Mouse (Mus musculus): ENCODE results near the gene Grn. TPM values are rescaled to one million over a fixed set of nuclear protein-coding genes. Genes with fewer than 3 reads are reported as not detected.
A peak's percentile ranks its signal among the peaks of the same experiment; 100 is the strongest.

Grn gene
- polyA plus RNA-seq, 1 experiment from 2014 or later, result 61.8 TPM

DNA sequence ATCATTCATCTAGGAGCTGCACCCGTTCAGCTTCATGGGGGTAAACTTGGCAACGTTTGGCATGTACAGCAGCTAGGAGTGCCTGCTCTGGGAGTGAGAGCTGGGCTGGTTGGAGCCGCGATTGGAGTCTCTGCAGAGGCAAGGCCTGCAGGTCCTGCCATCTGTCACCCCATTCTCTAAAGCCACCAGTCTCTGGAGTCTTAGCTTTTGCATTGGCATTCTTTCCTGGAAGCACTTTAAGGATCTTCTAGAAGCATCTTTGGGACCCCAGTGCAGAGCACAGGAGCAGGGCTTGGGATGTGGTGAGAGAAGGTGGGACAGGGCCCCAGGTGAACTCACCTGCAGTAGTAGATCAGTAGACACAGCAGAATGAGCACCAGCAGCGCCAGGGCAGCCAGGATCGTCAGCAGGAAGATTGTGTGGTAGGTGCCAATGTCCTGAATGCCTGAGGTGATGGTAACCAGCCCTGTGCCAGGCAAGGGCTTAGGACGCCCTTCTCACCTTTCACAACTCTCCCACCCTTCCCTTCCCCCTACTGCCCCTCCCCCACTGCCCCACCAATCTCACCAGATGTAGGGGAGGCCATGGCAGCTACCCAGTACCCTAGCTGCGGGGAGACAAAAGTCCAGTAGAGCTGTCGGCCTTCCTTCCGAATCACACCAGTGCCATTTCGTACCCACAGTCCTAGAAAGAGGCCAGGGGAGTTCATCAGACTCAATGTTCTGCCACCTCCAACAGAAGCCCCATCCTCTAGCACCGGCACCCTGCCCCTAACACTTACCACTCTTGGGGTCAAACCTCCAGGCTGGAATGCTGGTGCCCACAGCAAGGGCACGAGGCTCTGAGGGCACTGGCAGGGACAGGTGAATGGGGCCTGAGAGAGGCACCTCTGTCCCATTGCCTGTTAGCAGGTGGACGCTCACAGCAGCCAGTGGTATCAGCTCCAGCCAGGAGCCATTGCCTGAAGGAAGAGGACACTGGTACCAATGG lies 9.3 kb downstream of the Grn start:
- H3K36me3 ChIP-seq, result peaks cover 79% of the 10 kb centered on the region
- WGBS, result 73% methylated on average over 14 of the region's 14 CpGs
- ATAC-seq (replicated peaks), result no peak
- peak overlapping the region; percentile 25; the same call in 1 of the 2 replicates for H3K27ac ChIP-seq (replicated peaks)
- no peaks in the 10 kb centered on the region for H3K27me3 ChIP-seq
- H3K4me1 ChIP-seq, result peaks cover 38% of the 10 kb centered on the region
- H3K4me2 ChIP-seq (replicated peaks), result no peak overlapping the region
- no peaks in the 10 kb centered on the region for H3K9me3 ChIP-seq
- no peak overlapping the region for H3K4me3 ChIP-seq
- H3K9ac ChIP-seq (replicated peaks), result no peak overlapping the region

DNA sequence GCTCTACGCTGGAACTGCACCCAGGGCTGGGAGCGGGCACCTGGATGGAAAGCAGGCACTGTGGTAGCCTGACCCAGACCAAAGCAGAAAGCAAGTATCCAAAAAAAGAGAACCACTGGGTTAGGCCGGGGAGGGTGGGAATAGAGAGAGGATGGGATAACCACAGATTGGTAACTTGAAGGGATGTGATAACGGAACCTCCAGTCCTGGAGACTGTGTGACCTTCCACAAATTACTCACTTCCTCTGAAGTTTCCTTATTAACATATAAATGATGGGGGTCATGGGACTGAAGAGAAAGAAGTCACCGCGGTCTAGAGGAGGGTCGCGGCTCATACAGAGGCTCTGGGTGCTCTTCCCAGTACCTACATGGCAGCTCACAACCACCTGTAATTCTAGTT lies 10.1 kb downstream of the Grn start:
- Histone ChIP-seq H3K9ac (replicated peaks) (no peak overlapping the region), H3K27me3 (no peaks in the 10 kb centered on the region), H3K27ac (replicated peaks) (no peak overlapping the region), H3K4me1 (peaks cover 47% of the 10 kb centered on the region), H3K36me3 (peaks cover 71% of the 10 kb centered on the region), H3K4me2 (replicated peaks) (no peak overlapping the region), H3K4me3 (no peak overlapping the region), H3K9me3 (no peaks in the 10 kb centered on the region)
- ATAC-seq (replicated peaks), result no peak
- WGBS, result 91% methylated on average over 8 of the region's 8 CpGs

GRCm38 (mm10) chr11:102441434-102441833 lies 11.3 kb downstream of the Grn start:
- Histone ChIP-seq H3K9ac (replicated peaks) (no peak overlapping the region), H3K27me3 (no peaks in the 10 kb centered on the region), H3K4me1 (peaks cover 56% of the 10 kb centered on the region), H3K4me2 (replicated peaks) (no peak overlapping the region), H3K9me3 (no peaks in the 10 kb centered on the region), H3K36me3 (peaks cover 60% of the 10 kb centered on the region), H3K4me3 (no peak overlapping the region), H3K27ac (replicated peaks) (no peak overlapping the region)
- no peak for ATAC-seq (replicated peaks)
- 80% methylated on average over 3 of the region's 3 CpGs for WGBS

- H3K4me2 ChIP-seq (replicated peaks), result no peak overlapping the region
- H3K36me3 ChIP-seq, result peaks cover 55% of the 10 kb centered on the region
- no peaks in the 10 kb centered on the region for H3K27me3 ChIP-seq
- WGBS, result 94% methylated on average over 6 of the region's 6 CpGs
- no peak for ATAC-seq (replicated peaks)
- H3K27ac ChIP-seq (replicated peaks), result no peak overlapping the region
- H3K9ac ChIP-seq (replicated peaks), result no peak overlapping the region
- H3K4me3 ChIP-seq, result no peak overlapping the region
- no peaks in the 10 kb centered on the region for H3K9me3 ChIP-seq
- peaks cover 54% of the 10 kb centered on the region for H3K4me1 ChIP-seq
Observed at GRCm38 (mm10) chr11:102442089-102442488, 12.0 kb downstream of the Grn start.

- WGBS, result 70% methylated on average over 12 of the region's 12 CpGs
- no peak for ATAC-seq (replicated peaks)
- H3K27me3 ChIP-seq, result no peaks in the 10 kb centered on the region
- H3K4me2 ChIP-seq (replicated peaks), result no peak overlapping the region
- H3K9ac ChIP-seq (replicated peaks), result no peak overlapping the region
- H3K4me3 ChIP-seq, result no peak overlapping the region
- H3K4me1 ChIP-seq, result peaks cover 49% of the 10 kb centered on the region
- H3K36me3 ChIP-seq, result peaks cover 49% of the 10 kb centered on the region
- H3K27ac ChIP-seq (replicated peaks), result no peak overlapping the region
- H3K9me3 ChIP-seq, result no peaks in the 10 kb centered on the region
Observed at GRCm38 (mm10) chr11:102443740-102444139, 13.6 kb downstream of the Grn start.

DNA sequence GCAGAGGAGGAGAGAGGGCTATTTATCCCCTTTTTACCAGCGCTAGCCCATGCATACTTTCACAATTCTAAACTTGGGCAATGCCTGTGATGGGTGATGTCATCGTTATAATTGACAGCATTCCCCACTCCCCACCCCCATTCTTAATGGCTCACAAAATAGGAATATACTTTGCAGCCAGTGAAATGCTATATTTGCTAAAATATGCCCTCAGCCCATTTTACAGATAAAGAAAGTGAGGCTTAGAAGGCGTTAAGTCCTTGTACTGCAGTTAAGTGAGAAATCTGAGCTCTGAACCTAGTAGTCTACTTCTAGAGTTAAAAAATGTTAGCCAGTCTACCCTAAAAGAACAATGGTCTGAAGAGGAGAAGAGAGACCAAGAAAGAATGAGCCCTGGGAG lies 14.2 kb downstream of the Grn start:
- WGBS, result 72% methylated on average over 3 of the region's 3 CpGs

DNA sequence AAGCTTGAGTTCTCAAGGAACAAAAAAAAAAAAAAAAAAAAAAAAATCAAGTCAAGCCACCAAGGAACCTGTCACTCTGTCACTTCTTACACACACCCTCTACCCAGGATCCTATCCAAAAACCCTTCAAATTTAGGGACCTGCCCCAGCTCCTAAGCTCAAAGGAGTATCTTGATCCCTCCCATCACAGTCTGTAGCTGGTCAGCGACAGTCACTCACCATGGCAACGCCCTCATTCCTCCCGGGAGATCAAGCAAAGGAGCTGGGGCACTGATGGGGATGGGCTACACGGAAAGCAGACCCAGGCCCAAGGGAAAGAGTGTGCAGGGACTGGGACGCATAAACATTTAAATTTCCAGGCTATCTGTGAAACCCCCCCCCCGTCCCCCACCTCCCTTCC lies 14.7 kb downstream of the Grn start:
- 7% methylated on average over 6 of the region's 6 CpGs for WGBS

More for the DNA sequence above, 14.2 kb downstream of the Grn start:
- no peak for ATAC-seq (replicated peaks)
- H3K4me2 ChIP-seq (replicated peaks), result no peak overlapping the region
- H3K9me3 ChIP-seq, result no peaks in the 10 kb centered on the region
- H3K4me1 ChIP-seq, result peaks cover 46% of the 10 kb centered on the region
- no peak overlapping the region for H3K9ac ChIP-seq (replicated peaks)
- H3K27ac ChIP-seq (replicated peaks), result peak overlapping the region; percentile 98; the same call in 1 of the 2 replicates
- peak overlapping the region; percentile 96; the same call in 1 of the 2 replicates for H3K4me3 ChIP-seq
- no peaks in the 10 kb centered on the region for H3K27me3 ChIP-seq
- H3K36me3 ChIP-seq, result peaks cover 43% of the 10 kb centered on the region

GRCm38 (mm10) chr11:102445264-102445890 lies 15.3 kb downstream of the Grn start:
- Histone ChIP-seq H3K27me3 (no peaks in the 10 kb centered on the region), H3K4me3 (peak overlapping the region; percentile 96), H3K27ac (replicated peaks) (peak overlapping the region; percentile 98), H3K36me3 (peaks cover 33% of the 10 kb centered on the region), H3K9ac (replicated peaks) (peak overlapping the region; percentile 99), H3K4me2 (replicated peaks) (peak overlapping the region; percentile 79), H3K4me1 (peaks cover 45% of the 10 kb centered on the region), H3K9me3 (no peaks in the 10 kb centered on the region)
- 9% methylated on average over 10 of the region's 10 CpGs for WGBS
- no peak; the same call in 1 of the 2 replicates for ATAC-seq (replicated peaks)

More for the DNA sequence above, 14.7 kb downstream of the Grn start:
- ATAC-seq (replicated peaks), result no peak
- no peaks in the 10 kb centered on the region for H3K27me3 ChIP-seq
- no peaks in the 10 kb centered on the region for H3K9me3 ChIP-seq
- peak overlapping the region; percentile 96 for H3K4me3 ChIP-seq
- H3K36me3 ChIP-seq, result peaks cover 39% of the 10 kb centered on the region
- peak overlapping the region; percentile 98 for H3K27ac ChIP-seq (replicated peaks)
- H3K9ac ChIP-seq (replicated peaks), result peak overlapping the region; percentile 9
- peak overlapping the region; percentile 79 for H3K4me2 ChIP-seq (replicated peaks)
- peaks cover 45% of the 10 kb centered on the region for H3K4me1 ChIP-seq

- peak; percentile 27 for ATAC-seq (replicated peaks)
- Histone ChIP-seq H3K4me3 (peak overlapping the region; percentile 96), H3K4me2 (replicated peaks) (peak overlapping the region; percentile 79), H3K4me1 (peaks cover 45% of the 10 kb centered on the region), H3K36me3 (peaks cover 28% of the 10 kb centered on the region), H3K27me3 (no peaks in the 10 kb centered on the region), H3K9me3 (no peaks in the 10 kb centered on the region), H3K27ac (replicated peaks) (peak overlapping the region; percentile 98), H3K9ac (replicated peaks) (peak overlapping the region; percentile 99)
- 6% methylated on average over 7 of the region's 7 CpGs for WGBS
Observed at GRCm38 (mm10) chr11:102445891-102446361, 15.8 kb downstream of the Grn start.

GRCm38 (mm10) chr11:102446581-102447461 lies 16.7 kb downstream of the Grn start:
- ATAC-seq (replicated peaks), result peak; percentile 60
- Histone ChIP-seq H3K36me3 (peaks cover 20% of the 10 kb centered on the region), H3K27ac (replicated peaks) (peak overlapping the region; percentile 98), H3K4me1 (peaks cover 45% of the 10 kb centered on the region), H3K9ac (replicated peaks) (peak overlapping the region; percentile 99), H3K4me2 (replicated peaks) (peak overlapping the region; percentile 79), H3K9me3 (no peaks in the 10 kb centered on the region), H3K27me3 (no peaks in the 10 kb centered on the region), H3K4me3 (peak overlapping the region; percentile 96)
- under 1% methylated on average over 48 of the region's 49 CpGs for WGBS

DNA sequence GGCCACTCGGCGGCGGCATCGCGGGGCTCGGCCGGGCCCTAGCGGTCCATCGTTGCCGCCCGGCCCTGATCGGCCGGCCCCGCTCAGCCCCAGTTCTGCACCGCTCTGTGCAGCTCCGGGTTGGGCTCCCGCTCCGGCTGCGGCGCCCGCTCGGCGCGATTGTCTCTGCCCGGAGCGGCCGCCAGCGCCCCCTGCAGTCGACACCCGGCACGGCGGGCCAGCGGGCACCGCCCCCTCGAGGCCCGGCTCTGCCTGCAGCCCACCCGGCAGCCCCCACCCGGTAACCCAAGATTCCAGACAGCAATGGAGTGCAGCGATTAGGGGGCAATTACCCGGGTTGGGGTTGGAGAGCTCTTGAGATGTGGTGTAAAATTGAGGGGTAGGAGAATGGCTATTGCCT lies 17.4 kb downstream of the Grn start, which contains the start of gene Fam171a2:
Gene Fam171a2, minus strand, starts transcription at position 186 of the 400 bp plus-strand sequence.
- Histone ChIP-seq H3K9me3 (no peaks in the 10 kb centered on the region), H3K4me3 (peak within 1 kb of the TSS; percentile 96), H3K27me3 (no peaks in the 10 kb centered on the region), H3K4me1 (peaks cover 45% of the 10 kb centered on the region), H3K27ac (replicated peaks) (peak within 1 kb of the TSS; percentile 98), H3K9ac (replicated peaks) (peak within 1 kb of the TSS; percentile 99), H3K4me2 (replicated peaks) (peak within 1 kb of the TSS; percentile 79), H3K36me3 (peaks cover 13% of the 10 kb centered on the region)
- ATAC-seq (replicated peaks), result peak; percentile 81
- WGBS, result 0% methylated on average over 33 of the region's 40 CpGs
